Mouse (Mus musculus): ENCODE data around the gene Ttc7b. TPM values are rescaled to one million over a fixed set of nuclear protein-coding genes. Genes with fewer than 3 reads are reported as not detected.

Gene Ttc7b
- total and polyA plus RNA-seq, 3 experiments = 11.7 to 23.7 TPM; not detected in 1

- Histone ChIP-seq H3K36me3 (ENCODE audit: control insufficient read depth in 1 of 2, insufficient read depth in 2 of 2, low read length in 2 of 2) (no peaks in the 10 kb centered on the region; a peak in 1 of 4 replicates), H3K4me3 (ENCODE audit: control insufficient read depth in 1 of 2, insufficient read depth in 1 of 2, low read depth in 2 of 2, low read length in 2 of 2) (no peak overlapping the region), H3K9ac (ENCODE audit: control insufficient read depth, low read depth, low read length, poor library complexity, severe bottlenecking) (no peak overlapping the region), H3K27me3 (ENCODE audit: control insufficient read depth in 1 of 2, insufficient read depth in 2 of 2, low read length in 2 of 2) (no peaks in the 10 kb centered on the region), H3K9me3 (replicated peaks; ENCODE audit: insufficient read depth, low read length) (no peaks in the 10 kb centered on the region), H3K27ac (ENCODE audit: control insufficient read depth, low read depth, low read length) (no peak overlapping the region), H3K79me2 (ENCODE audit: control insufficient read depth, insufficient read depth, low read length, poor library complexity) (no peaks in the 10 kb centered on the region), H3K4me1 (ENCODE audit: control insufficient read depth in 1 of 2, insufficient read depth in 2 of 2, low read length in 2 of 2) (no peaks in the 10 kb centered on the region)
- TF ChIP-seq SMC3 (IDR thresholded peaks at IDR 0.05; ENCODE audit: low read depth, low read length) = peak; percentile 62
- TF ChIP-seq RAD21 (IDR thresholded peaks at IDR 0.05; ENCODE audit: low read depth, low read length) = peak; percentile 69
- TF ChIP-seq ZKSCAN1 (IDR thresholded peaks at IDR 0.05; ENCODE audit: low read depth, low read length) = no peak
- peak; percentile 32; the same call in 1 of the 2 replicates for TF ChIP-seq ZC3H11A (IDR thresholded peaks at IDR 0.05; ENCODE audit: low read depth, low read length)
- TF ChIP-seq CTCF (IDR thresholded peaks at IDR 0.05 in 2 of 3, conservative IDR thresholded peaks at IDR 0.05 in 1 of 3; ENCODE audit: control insufficient read depth in 1 of 3, insufficient read depth in 1 of 3, low read depth in 2 of 3, low read length in 3 of 3, poor library complexity in 1 of 3, severe bottlenecking in 1 of 3) = peak; percentile 65 to 70 (median 69)
- DNase-seq (ENCODE audit: low read depth, low spot score) = peak; percentile 44
Measured at GRCm38 (mm10) chr12:100486232-100486631, 34.4 kb downstream of the Ttc7b start.

DNA sequence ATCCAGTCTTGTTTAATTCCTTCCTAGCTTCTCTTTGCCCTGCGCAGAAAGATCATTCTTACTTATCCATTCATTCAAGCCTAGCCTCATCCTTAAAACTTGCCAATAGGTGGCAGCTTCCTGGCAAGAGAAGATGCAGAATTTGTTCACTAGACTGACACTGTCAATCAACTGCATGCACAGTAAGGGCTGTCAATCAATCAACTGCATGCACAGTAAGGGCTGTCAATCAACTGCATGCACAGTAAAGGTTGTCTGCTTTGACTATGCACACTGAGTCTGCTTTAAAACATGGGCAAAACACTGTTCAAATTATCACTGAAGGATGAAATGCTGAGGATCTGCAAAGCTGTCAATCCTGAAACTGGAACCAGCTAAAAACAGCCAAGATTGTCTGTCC lies 37.6 kb downstream of the Ttc7b start:
- Histone ChIP-seq H3K9me3 (replicated peaks; ENCODE audit: insufficient read depth, low read length) (no peaks in the 10 kb centered on the region), H3K79me2 (ENCODE audit: control insufficient read depth, insufficient read depth, low read length, poor library complexity) (no peaks in the 10 kb centered on the region), H3K4me1 (ENCODE audit: control insufficient read depth in 1 of 2, insufficient read depth in 2 of 2, low read length in 2 of 2) (no peaks in the 10 kb centered on the region), H3K4me3 (ENCODE audit: control insufficient read depth in 1 of 2, insufficient read depth in 1 of 2, low read depth in 2 of 2, low read length in 2 of 2) (no peak overlapping the region), H3K36me3 (ENCODE audit: control insufficient read depth in 1 of 2, insufficient read depth in 2 of 2, low read length in 2 of 2) (peaks cover 0 to 2% of the 10 kb centered on the region in 2 experiments; a peak in 1 of 4 replicates), H3K9ac (ENCODE audit: control insufficient read depth, low read depth, low read length, poor library complexity, severe bottlenecking) (no peak overlapping the region), H3K27me3 (ENCODE audit: control insufficient read depth in 1 of 2, insufficient read depth in 2 of 2, low read length in 2 of 2) (no peaks in the 10 kb centered on the region), H3K27ac (ENCODE audit: control insufficient read depth, low read depth, low read length) (no peak overlapping the region)
- no peak for TF ChIP-seq MAX (IDR thresholded peaks at IDR 0.05; ENCODE audit: low read length)
- no peak for TF ChIP-seq POLR2AphosphoS5 (IDR thresholded peaks at IDR 0.05; ENCODE audit: borderline replicate concordance, low read depth, low read length)
- TF ChIP-seq USF2 (IDR thresholded peaks at IDR 0.05; ENCODE audit: borderline replicate concordance in 1 of 2, insufficient read depth in 1 of 2, low read depth in 1 of 2, low read length in 2 of 2) = no peak
- no peak for TF ChIP-seq CTCF (IDR thresholded peaks at IDR 0.05 in 2 of 3, conservative IDR thresholded peaks at IDR 0.05 in 1 of 3; ENCODE audit: control insufficient read depth in 1 of 3, insufficient read depth in 1 of 3, low read depth in 2 of 3, low read length in 3 of 3, poor library complexity in 1 of 3, severe bottlenecking in 1 of 3)
- no peak for DNase-seq (ENCODE audit: low read depth, low spot score)

GRCm38 (mm10) chr12:100482255-100482654 lies 38.4 kb downstream of the Ttc7b start:
- Histone ChIP-seq H3K9me3 (replicated peaks; ENCODE audit: insufficient read depth, low read length) (no peaks in the 10 kb centered on the region), H3K4me3 (ENCODE audit: control insufficient read depth in 1 of 2, insufficient read depth in 1 of 2, low read depth in 2 of 2, low read length in 2 of 2) (no peak overlapping the region), H3K4me1 (ENCODE audit: control insufficient read depth in 1 of 2, insufficient read depth in 2 of 2, low read length in 2 of 2) (no peaks in the 10 kb centered on the region), H3K79me2 (ENCODE audit: control insufficient read depth, insufficient read depth, low read length, poor library complexity) (no peaks in the 10 kb centered on the region), H3K36me3 (ENCODE audit: control insufficient read depth in 1 of 2, insufficient read depth in 2 of 2, low read length in 2 of 2) (peaks cover 0 to 2% of the 10 kb centered on the region in 2 experiments; a peak in 1 of 4 replicates), H3K27me3 (ENCODE audit: control insufficient read depth in 1 of 2, insufficient read depth in 2 of 2, low read length in 2 of 2) (no peaks in the 10 kb centered on the region), H3K9ac (ENCODE audit: control insufficient read depth, low read depth, low read length, poor library complexity, severe bottlenecking) (no peak overlapping the region), H3K27ac (ENCODE audit: control insufficient read depth, low read depth, low read length) (no peak overlapping the region)
- TF ChIP-seq BHLHE40 (IDR thresholded peaks at IDR 0.05; ENCODE audit: borderline replicate concordance, low read depth, low read length) (no peak), EP300 (IDR thresholded peaks at IDR 0.05; ENCODE audit: low read depth in 1 of 2, low read length in 2 of 2) (no peak), MAFK (IDR thresholded peaks at IDR 0.05; ENCODE audit: borderline replicate concordance, low read depth, low read length) (no peak), HCFC1 (IDR thresholded peaks at IDR 0.05; ENCODE audit: low read depth, low read length) (no peak), ZMIZ1 (IDR thresholded peaks at IDR 0.05; ENCODE audit: low read depth, low read length) (no peak), ELF1 (IDR thresholded peaks at IDR 0.05; ENCODE audit: low read depth, low read length) (no peak), ZNF384 (IDR thresholded peaks at IDR 0.05; ENCODE audit: low read depth, low read length) (no peak), ZKSCAN1 (IDR thresholded peaks at IDR 0.05; ENCODE audit: low read depth, low read length) (no peak), USF1 (IDR thresholded peaks at IDR 0.05; ENCODE audit: low read depth, low read length) (no peak), TBP (IDR thresholded peaks at IDR 0.05; ENCODE audit: low read depth, low read length) (no peak), NRF1 (IDR thresholded peaks at IDR 0.05; ENCODE audit: insufficient read depth, low read depth, low read length, poor library complexity, severe bottlenecking) (no peak), USF2 (IDR thresholded peaks at IDR 0.05; ENCODE audit: borderline replicate concordance in 1 of 2, insufficient read depth in 1 of 2, low read depth in 1 of 2, low read length in 2 of 2) (no peak), ETS1 (IDR thresholded peaks at IDR 0.05; ENCODE audit: low read depth, low read length) (no peak), CHD1 (IDR thresholded peaks at IDR 0.05; ENCODE audit: low read depth, low read length) (no peak), CTCF (IDR thresholded peaks at IDR 0.05 in 2 of 3, conservative IDR thresholded peaks at IDR 0.05 in 1 of 3; ENCODE audit: control insufficient read depth in 1 of 3, insufficient read depth in 1 of 3, low read depth in 2 of 3, low read length in 3 of 3, poor library complexity in 1 of 3, severe bottlenecking in 1 of 3) (no peak)
- no peak for DNase-seq (ENCODE audit: low read depth, low spot score)
